Mouse (Mus musculus) midbrain, embryonic 10.5 days (tissue): ENCODE data around the gene Agtrap. TPM values are rescaled to one million over a fixed set of nuclear protein-coding genes. Genes with fewer than 3 reads are reported as not detected.

Source experiments
- DNase-seq: peaks from one replicate; pipeline ENCODE4 v3.0.0-alpha.2; 2017; ENCODE audit warnings: low spot score
- H3K27ac ChIP-seq: fragments of 300-500 bp; sonication (generic); replicated peaks from 2 replicates; pipeline ENCODE4 v1.5.1; 2016; ENCODE audit warnings: mild to moderate bottlenecking
- H3K27me3 ChIP-seq: fragments of 300-500 bp; sonication (generic); 2 replicates; pipeline ENCODE4 v1.6.1; 2016; ENCODE audit warnings: low read depth, mild to moderate bottlenecking; ENCODE audit not compliant: poor library complexity, severe bottlenecking
- H3K36me3 ChIP-seq: fragments of 300-500 bp; sonication (generic); 2 replicates; pipeline ENCODE4 v1.6.1; 2016; ENCODE audit warnings: mild to moderate bottlenecking, moderate library complexity
- H3K4me1 ChIP-seq: fragments of 300-500 bp; sonication (generic); 2 replicates; pipeline ENCODE4 v1.6.1; 2016
- H3K4me3 ChIP-seq: fragments of 300-500 bp; sonication (generic); 2 replicates; pipeline ENCODE4 v1.5.1; 2016; ENCODE audit warnings: mild to moderate bottlenecking, moderate library complexity
- H3K9me3 ChIP-seq: fragments of 300-500 bp; sonication (generic); replicated peaks from 2 replicates; pipeline ENCODE4 v1.6.1; 2016; ENCODE audit warnings: mild to moderate bottlenecking
- WGBS: fragments of 180-500 bp; shearing (Covaris S2); methylation state at CpG from one replicate; pipeline ENCODE4 v1.1.7; 2016; 5-methylcytosine and 5-hydroxymethylcytosine counted together
- polyA plus RNA-seq: library from polyadenylated mRNA; unstranded; fragments of >200 nt; fragmentation: Nextera tagmentation; extraction: Ambion mirVana; gene quantifications from 2 replicates; pipeline ENCODE4 v1.2.1, GENCODE M21; 2016

Gene Agtrap
- polyA plus RNA-seq, 1 experiment from 2014 or later: 16.4 TPM

DNA sequence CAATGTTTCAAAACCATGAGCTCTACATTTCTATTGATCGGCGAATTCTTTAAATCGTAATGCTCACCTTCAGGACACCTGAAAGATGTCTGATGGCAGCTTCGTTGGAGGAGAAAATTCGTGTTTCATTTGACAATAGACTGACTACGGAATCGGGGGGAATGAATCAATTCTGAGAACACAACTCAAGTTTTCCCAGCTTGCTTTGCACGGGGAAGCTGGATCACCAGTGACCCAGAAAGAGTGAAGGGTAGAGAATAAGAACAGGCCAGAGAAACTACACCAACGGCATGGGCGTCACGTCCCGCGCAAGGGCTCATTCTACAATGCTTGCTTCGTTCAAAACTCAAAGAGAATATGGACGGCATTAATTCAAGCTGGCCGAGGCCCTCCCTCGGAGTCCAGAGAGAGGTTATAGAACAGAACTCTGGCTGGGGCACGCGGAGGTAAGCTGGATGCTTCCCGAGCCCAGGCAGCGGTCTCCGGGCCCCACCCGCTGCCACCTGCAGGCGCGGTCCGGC is 49.7 kb downstream of the Agtrap start:
- H3K27me3 ChIP-seq: no peaks in the 10 kb centered on the region
- peak overlapping the region; percentile 87 for H3K4me3 ChIP-seq
- no peaks in the 10 kb centered on the region for H3K9me3 ChIP-seq
- H3K36me3 ChIP-seq: peaks cover 50% of the 10 kb centered on the region
- H3K27ac ChIP-seq: peak overlapping the region; percentile 92
- DNase-seq: no peak
- H3K4me1 ChIP-seq: peaks cover 62% of the 10 kb centered on the region
- WGBS: 8% methylated on average over 26 of the region's 26 CpGs

DNA sequence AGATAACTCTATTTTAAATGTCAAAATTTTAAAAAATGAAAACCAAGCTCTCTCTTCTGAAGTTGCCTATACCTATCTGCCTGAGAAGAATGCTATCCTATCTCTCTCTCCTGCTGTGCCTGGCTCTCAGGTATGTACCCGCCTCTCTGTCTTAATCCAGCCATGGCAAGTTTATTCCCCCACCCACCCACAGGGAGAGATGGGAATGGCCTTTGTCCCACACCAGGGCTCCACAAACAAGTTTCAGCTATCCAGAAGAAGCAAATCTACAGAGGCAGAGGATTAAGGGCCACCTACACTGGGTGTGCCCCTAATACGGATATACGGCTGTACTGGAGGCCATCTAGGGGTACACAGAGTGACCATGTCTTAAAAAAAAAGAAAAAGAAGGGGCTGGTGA is 52.4 kb downstream of the Agtrap start:
- Histone ChIP-seq H3K9me3 (no peaks in the 10 kb centered on the region), H3K36me3 (peaks cover 65% of the 10 kb centered on the region)

DNA sequence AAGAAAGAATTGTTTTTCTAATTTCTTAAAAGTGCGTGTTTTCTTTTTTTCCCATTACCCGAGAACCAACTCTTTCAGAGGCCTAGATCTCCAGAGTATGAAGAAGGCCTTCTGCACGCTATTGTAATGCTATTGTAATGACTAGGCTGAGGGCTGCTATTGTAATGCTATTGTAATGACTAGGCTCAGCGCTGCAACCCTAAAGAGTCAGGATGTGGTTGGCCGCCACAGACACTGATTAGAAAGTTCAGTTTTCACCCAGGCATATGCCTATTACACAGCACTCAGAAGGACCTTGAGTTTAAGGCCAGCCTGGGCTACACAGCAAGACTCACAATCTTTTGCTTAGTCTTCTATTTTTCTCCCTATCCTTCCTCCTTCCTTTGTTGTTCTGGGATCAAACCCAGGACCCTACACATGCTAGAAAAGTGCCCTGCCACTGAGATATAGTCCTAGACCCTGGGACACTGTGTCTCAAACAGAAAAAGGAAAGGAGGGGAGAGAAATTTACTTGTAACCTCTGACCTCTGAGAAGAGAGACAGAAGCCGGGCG is 53.9 kb downstream of the Agtrap start:
- no peaks in the 10 kb centered on the region for H3K27me3 ChIP-seq
- no peak overlapping the region for H3K4me3 ChIP-seq
- WGBS: 66% methylated on average over 7 of the region's 7 CpGs
- peaks cover 21% of the 10 kb centered on the region for H3K4me1 ChIP-seq
- no peaks in the 10 kb centered on the region for H3K9me3 ChIP-seq
- no peak overlapping the region for H3K27ac ChIP-seq
- DNase-seq: no peak
- peaks cover 75% of the 10 kb centered on the region for H3K36me3 ChIP-seq

More for the DNA sequence above, 52.4 kb downstream of the Agtrap start:
- WGBS: 81% methylated on average over 3 of the region's 3 CpGs
- Histone ChIP-seq H3K27me3 (no peaks in the 10 kb centered on the region), H3K4me3 (no peak overlapping the region), H3K4me1 (peaks cover 35% of the 10 kb centered on the region), H3K27ac (no peak overlapping the region)
- no peak for DNase-seq

DNA sequence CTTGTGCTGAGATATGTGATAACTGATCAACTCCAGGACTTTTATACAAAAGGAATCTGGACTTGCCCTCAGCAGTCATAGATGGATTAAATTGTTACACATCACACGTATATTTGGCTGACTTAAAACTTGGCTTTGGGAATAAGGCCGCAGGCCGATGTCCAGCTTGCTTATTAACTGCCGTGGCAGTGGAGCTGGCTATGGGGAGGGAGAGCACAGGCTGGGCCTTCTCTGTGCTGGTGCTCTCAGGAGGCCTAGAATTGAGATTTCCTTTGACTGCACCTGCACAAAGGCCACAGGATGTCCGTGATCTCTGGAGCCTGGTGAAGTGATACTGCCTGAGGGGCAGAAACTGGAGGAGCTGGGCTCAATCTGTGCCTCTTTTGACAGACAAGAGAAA is 57.3 kb downstream of the Agtrap start:
- H3K4me1 ChIP-seq: peaks cover 9% of the 10 kb centered on the region
- no peaks in the 10 kb centered on the region for H3K9me3 ChIP-seq
- no peak overlapping the region for H3K27ac ChIP-seq
- no peaks in the 10 kb centered on the region for H3K27me3 ChIP-seq
- H3K4me3 ChIP-seq: no peak overlapping the region
- H3K36me3 ChIP-seq: peaks cover 89% of the 10 kb centered on the region
- WGBS: 80% methylated on average over 5 of the region's 5 CpGs
- DNase-seq: no peak

DNA sequence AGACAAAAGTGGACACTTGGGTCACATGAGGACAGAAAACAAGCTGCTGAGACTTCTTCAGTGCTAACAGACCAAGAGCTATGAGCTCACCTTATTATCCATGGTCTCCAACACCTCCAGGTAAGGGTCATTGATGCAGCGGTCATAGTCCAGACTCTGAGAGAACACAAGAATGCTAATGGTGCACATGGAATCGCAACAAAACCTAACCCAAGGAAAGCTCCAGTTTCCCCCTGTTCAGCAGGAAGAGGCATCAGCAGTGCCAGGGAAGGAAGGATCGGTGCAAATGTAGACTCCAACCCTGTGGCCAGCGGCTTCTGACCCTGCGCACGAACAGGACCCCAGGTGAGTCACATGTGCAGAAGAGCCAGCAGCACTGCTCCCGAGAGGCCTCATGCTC is 58.5 kb downstream of the Agtrap start:
- H3K4me3 ChIP-seq: no peak overlapping the region
- H3K36me3 ChIP-seq: peaks cover 89% of the 10 kb centered on the region
- DNase-seq: no peak
- no peak overlapping the region for H3K27ac ChIP-seq
- H3K4me1 ChIP-seq: peaks cover 5% of the 10 kb centered on the region
- no peaks in the 10 kb centered on the region for H3K9me3 ChIP-seq
- WGBS: 92% methylated on average over 7 of the region's 7 CpGs
- H3K27me3 ChIP-seq: no peaks in the 10 kb centered on the region

Other genes starting within 250 kb of the Agtrap start
- gene Zfp933, start 239.7 kb downstream of the Agtrap start, polyA plus RNA-seq: 5.3 and 5.9 TPM in 2 replicates
- gene Miip, start 219.2 kb downstream of the Agtrap start, polyA plus RNA-seq: 73.8 and 79.9 TPM in 2 replicates
- 16.7 TPM in 2 replicates for gene Fv1, start 219.1 kb downstream of the Agtrap start, polyA plus RNA-seq
- 45.1 and 53.2 TPM in 2 replicates for gene Mfn2, start 183.3 kb downstream of the Agtrap start, polyA plus RNA-seq
- gene Plod1, start 151.3 kb downstream of the Agtrap start, polyA plus RNA-seq: 26.9 and 28.2 TPM in 2 replicates
- gene 2510039O18Rik, start 147.1 kb downstream of the Agtrap start, polyA plus RNA-seq: 11.6 and 11.7 TPM in 2 replicates
- not detected in 2 replicates for gene Nppb, start 102.2 kb downstream of the Agtrap start, polyA plus RNA-seq
- 0.25 and 0.67 TPM in 2 replicates for gene Nppa, start 87.3 kb downstream of the Agtrap start, polyA plus RNA-seq
- gene Clcn6, start 49.2 kb downstream of the Agtrap start, polyA plus RNA-seq: 15.6 and 20.4 TPM in 2 replicates
- 25.4 and 33.3 TPM in 2 replicates for gene Mthfr, start 49.0 kb downstream of the Agtrap start, polyA plus RNA-seq
- 72.6 and 85.2 TPM in 2 replicates for gene Mad2l2, start 42.4 kb upstream of the Agtrap start, polyA plus RNA-seq
- gene Draxin, start 42.7 kb upstream of the Agtrap start, polyA plus RNA-seq: 5.3 and 7.5 TPM in 2 replicates
- gene Fbxo6, start 64.1 kb upstream of the Agtrap start, polyA plus RNA-seq: 11.4 and 13.0 TPM in 2 replicates
- 39.6 and 58.5 TPM in 2 replicates for gene Fbxo44, start 72.5 kb upstream of the Agtrap start, polyA plus RNA-seq
- 1.1 and 1.3 TPM in 2 replicates for gene Fbxo2, start 72.6 kb upstream of the Agtrap start, polyA plus RNA-seq
- 3.2 and 3.7 TPM in 2 replicates for gene Disp3, start 199.9 kb upstream of the Agtrap start, polyA plus RNA-seq